Mouse (Mus musculus) liver, postnatal 0 days (tissue): ENCODE results near the gene Hspbp1.

ENCODE experiments used
- CTCF ChIP-seq: sonication (generic); IDR thresholded peaks from 2 replicates; pipeline ENCODE4 v1.5.1; 2016; ENCODE audit warnings: antibody characterized with exemption, low read depth
- EP300 ChIP-seq: IDR thresholded peaks from 2 replicates; pipeline ENCODE4 v1.6.1; 2016; ENCODE audit warnings: antibody characterized with exemption, low read depth, mild to moderate bottlenecking

GRCm38 (mm10) chr7:4613740-4614403 lies 71.0 kb downstream of the Hspbp1 start:
- TF ChIP-seq EP300 (peak; percentile 66; the same call in 1 of the 2 replicates), CTCF (no peak)
